Mouse (Mus musculus) liver, postnatal 0 days (tissue): ENCODE measurements around the gene Gm10974. TPM values are rescaled to one million over a fixed set of nuclear protein-coding genes. Genes with fewer than 3 reads are reported as not detected.

Experiments used
- ATAC-seq: fragments of 200-750 bp; cut with Nextera tagmentation; 2 replicates; pipeline ENCODE4 v1.8.0; 2017; ENCODE audit warnings: mild to moderate bottlenecking, moderate library complexity
- DNase-seq: peaks from one replicate; pipeline ENCODE4 v3.0.0-alpha.2; 2016
- H3K27ac ChIP-seq: fragments of 300-500 bp; sonication (generic); 2 replicates; pipeline ENCODE4 v1.5.1; 2014; ENCODE audit warnings: antibody characterized with exemption, moderate library complexity, mild to moderate bottlenecking, low read depth
- H3K27me3 ChIP-seq: fragments of 300-500 bp; sonication (generic); 2 replicates; pipeline ENCODE4 v1.6.1; 2014; ENCODE audit warnings: low read length, control low read depth, mixed read lengths; ENCODE audit not compliant: insufficient read depth
- H3K36me3 ChIP-seq: fragments of 300-500 bp; sonication (generic); replicated peaks from 2 replicates; pipeline ENCODE4 v1.6.1; 2014; ENCODE audit warnings: mild to moderate bottlenecking, control low read depth, low read length, moderate library complexity, mixed read lengths; ENCODE audit not compliant: insufficient read depth
- H3K4me1 ChIP-seq: fragments of 300-500 bp; sonication (generic); 2 replicates; pipeline ENCODE4 v1.6.1; 2014; ENCODE audit warnings: antibody characterized with exemption, mild to moderate bottlenecking, control low read depth; ENCODE audit not compliant: insufficient read depth
- H3K4me2 ChIP-seq: fragments of 300-500 bp; sonication (generic); 2 replicates; pipeline ENCODE4 v1.6.1; 2014; ENCODE audit warnings: low read depth, mild to moderate bottlenecking, low read length, moderate library complexity, mixed read lengths
- H3K4me3 ChIP-seq: fragments of 300-500 bp; sonication (generic); 2 replicates; pipeline ENCODE4 v1.5.1; 2014; ENCODE audit warnings: low read depth, low read length
- H3K9ac ChIP-seq: fragments of 300-500 bp; sonication (generic); replicated peaks from 2 replicates; pipeline ENCODE4 v1.6.1; 2014; ENCODE audit warnings: mild to moderate bottlenecking, moderate library complexity
- H3K9me3 ChIP-seq: fragments of 300-500 bp; sonication (generic); 2 replicates; pipeline ENCODE4 v1.6.1; 2016; ENCODE audit warnings: mild to moderate bottlenecking, control low read depth, low read length, mixed read lengths
- CTCF ChIP-seq: sonication (generic); IDR thresholded peaks from 2 replicates; pipeline ENCODE4 v1.5.1; 2016; ENCODE audit warnings: antibody characterized with exemption, low read depth
- EP300 ChIP-seq: IDR thresholded peaks from 2 replicates; pipeline ENCODE4 v1.6.1; 2016; ENCODE audit warnings: antibody characterized with exemption, low read depth, mild to moderate bottlenecking
- WGBS: fragments of 180-500 bp; shearing (Covaris S2); extraction: QIAGEN DNeasy Blood & Tissue Kit; methylation state at CpG from one replicate; pipeline ENCODE4 v1.1.7; 2014; ENCODE audit not compliant: insufficient replicate concordance; 5-methylcytosine and 5-hydroxymethylcytosine counted together
- polyA plus RNA-seq: library from polyadenylated mRNA; unstranded; fragments of >200 nt; fragmentation: Nextera tagmentation; extraction: Ambion mirVana; gene quantifications from 2 replicates; pipeline ENCODE4 v1.2.1, GENCODE M21; 2015

Gene Gm10974
- polyA plus RNA-seq, 1 experiment from 2014 or later = not detected

DNA sequence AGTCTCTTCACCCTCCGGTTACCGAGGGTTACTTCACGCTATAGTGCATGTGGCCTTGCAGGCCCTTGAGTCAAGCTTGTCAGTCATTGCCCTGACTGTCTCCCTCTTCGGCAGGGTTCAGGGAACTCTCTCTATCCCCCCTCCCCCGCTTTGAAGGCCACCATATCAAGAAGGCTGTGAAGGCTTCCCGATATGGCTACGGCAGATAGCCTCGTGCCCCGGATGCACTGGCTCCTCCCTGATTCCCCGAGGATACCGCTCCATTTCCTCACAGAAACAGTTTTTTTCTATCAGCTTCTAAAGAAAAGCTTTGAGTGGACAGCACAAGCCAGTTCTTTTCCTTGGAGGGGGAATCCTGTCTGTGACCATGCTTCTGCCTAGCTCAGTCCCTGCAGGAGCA is 39.8 kb downstream of the Gm10974 start:
- no peak overlapping the region for H3K4me3 ChIP-seq
- H3K36me3 ChIP-seq = no peaks in the 10 kb centered on the region
- DNase-seq (no peak), ATAC-seq (no peak)
- 48% methylated on average over 11 of the region's 11 CpGs for WGBS
- no peak overlapping the region for H3K27ac ChIP-seq
- H3K4me2 ChIP-seq = no peak overlapping the region
- no peaks in the 10 kb centered on the region for H3K4me1 ChIP-seq
- H3K27me3 ChIP-seq = no peaks in the 10 kb centered on the region
- TF ChIP-seq CTCF (no peak), EP300 (no peak)
- no peak overlapping the region for H3K9ac ChIP-seq
- no peaks in the 10 kb centered on the region for H3K9me3 ChIP-seq

DNA sequence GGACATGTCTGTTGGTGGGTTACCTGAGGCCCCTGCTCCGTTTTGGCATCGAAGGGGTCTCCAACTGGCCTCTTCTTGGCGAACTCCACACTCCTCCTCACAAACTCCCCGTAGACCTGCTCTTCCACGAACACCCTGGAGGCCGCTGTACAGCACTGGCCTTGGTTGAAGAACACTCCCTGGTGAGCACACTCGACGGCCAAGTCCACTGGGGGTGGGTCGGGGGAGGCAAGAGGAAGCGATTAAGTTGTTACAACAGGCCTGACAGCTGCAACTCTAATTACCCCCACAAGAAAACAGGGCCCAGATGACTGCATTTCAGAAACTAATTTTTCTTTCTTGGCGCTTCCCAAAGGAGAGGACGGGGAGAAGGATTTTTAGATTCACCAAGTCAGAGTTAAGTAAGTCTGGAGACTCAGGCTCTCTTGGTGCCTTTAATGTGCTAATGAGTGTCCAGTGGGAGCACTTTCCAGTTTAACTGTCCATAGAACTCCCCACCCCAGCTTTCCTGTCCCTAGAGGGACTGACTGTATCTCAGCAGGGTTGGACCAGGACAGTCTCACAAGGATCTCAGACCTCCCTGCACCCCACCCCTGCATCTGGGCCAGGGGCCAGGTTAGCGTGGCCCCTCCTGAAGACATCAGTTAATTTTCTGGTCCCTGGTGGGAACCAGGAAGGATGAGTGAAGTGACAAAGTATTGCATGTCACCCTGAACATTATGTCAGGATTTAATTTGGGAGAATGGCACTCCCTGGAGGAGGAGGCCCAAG is 40.4 kb downstream of the Gm10974 start:
- Histone ChIP-seq H3K36me3 (no peaks in the 10 kb centered on the region), H3K9me3 (no peaks in the 10 kb centered on the region), H3K9ac (no peak overlapping the region), H3K4me1 (no peaks in the 10 kb centered on the region), H3K27ac (no peak overlapping the region), H3K4me2 (no peak overlapping the region), H3K4me3 (no peak overlapping the region), H3K27me3 (no peaks in the 10 kb centered on the region)
- no peak for TF ChIP-seq CTCF
- TF ChIP-seq EP300 = no peak
- no peak for ATAC-seq
- 59% methylated on average over 13 of the region's 13 CpGs for WGBS
- no peak for DNase-seq

GRCm38 (mm10) chr7:66406971-66407370 is 41.3 kb downstream of the Gm10974 start:
- Histone ChIP-seq H3K27me3 (no peaks in the 10 kb centered on the region), H3K36me3 (no peaks in the 10 kb centered on the region), H3K4me3 (no peak overlapping the region), H3K9ac (no peak overlapping the region), H3K4me2 (no peak overlapping the region), H3K9me3 (no peaks in the 10 kb centered on the region), H3K27ac (no peak overlapping the region), H3K4me1 (no peaks in the 10 kb centered on the region)
- no peak for DNase-seq
- TF ChIP-seq EP300 (no peak), CTCF (no peak)
- ATAC-seq = no peak
- WGBS = 59% methylated on average over 8 of the region's 8 CpGs

- Histone ChIP-seq H3K27me3 (no peaks in the 10 kb centered on the region), H3K9ac (no peak overlapping the region), H3K4me1 (no peaks in the 10 kb centered on the region), H3K36me3 (no peaks in the 10 kb centered on the region), H3K9me3 (no peaks in the 10 kb centered on the region), H3K4me2 (no peak overlapping the region), H3K27ac (no peak overlapping the region), H3K4me3 (no peak overlapping the region)
- DNase-seq (peak; percentile 34), ATAC-seq (peak; percentile 45; the same call in 1 of the 2 replicates)
- WGBS = 68% methylated on average over 6 of the region's 6 CpGs
- TF ChIP-seq CTCF = peak; percentile 79
- TF ChIP-seq EP300 = no peak
These were observed 43.7 kb downstream of the Gm10974 start for GRCm38 (mm10) chr7:66409433-66409832.

DNA sequence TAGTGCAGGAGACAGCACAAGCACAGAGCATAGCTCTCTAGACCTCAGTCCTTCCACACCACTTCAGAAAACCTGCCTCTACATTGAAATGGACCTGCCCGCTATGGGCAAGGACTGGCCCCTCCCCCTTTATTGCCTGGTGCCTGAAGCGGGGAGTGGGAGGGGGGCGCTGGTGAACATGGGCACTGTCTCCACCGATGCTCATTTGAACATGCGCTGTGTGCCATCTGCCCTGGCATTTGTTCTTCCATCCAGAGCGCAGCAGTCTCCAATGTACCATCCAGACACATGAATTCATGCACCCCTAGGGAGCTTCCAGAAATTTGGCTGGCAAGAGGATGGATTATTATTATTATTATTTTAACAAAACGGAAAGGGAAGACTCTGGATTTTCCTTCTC is 47.4 kb downstream of the Gm10974 start:
- ATAC-seq = no peak
- no peak for DNase-seq
- no peak for TF ChIP-seq CTCF
- no peak for TF ChIP-seq EP300
- Histone ChIP-seq H3K4me2 (no peak overlapping the region), H3K36me3 (no peaks in the 10 kb centered on the region), H3K27me3 (no peaks in the 10 kb centered on the region), H3K9me3 (no peaks in the 10 kb centered on the region), H3K27ac (no peak overlapping the region), H3K9ac (no peak overlapping the region), H3K4me3 (no peak overlapping the region), H3K4me1 (no peaks in the 10 kb centered on the region)
- WGBS = 82% methylated on average over 7 of the region's 7 CpGs

DNA sequence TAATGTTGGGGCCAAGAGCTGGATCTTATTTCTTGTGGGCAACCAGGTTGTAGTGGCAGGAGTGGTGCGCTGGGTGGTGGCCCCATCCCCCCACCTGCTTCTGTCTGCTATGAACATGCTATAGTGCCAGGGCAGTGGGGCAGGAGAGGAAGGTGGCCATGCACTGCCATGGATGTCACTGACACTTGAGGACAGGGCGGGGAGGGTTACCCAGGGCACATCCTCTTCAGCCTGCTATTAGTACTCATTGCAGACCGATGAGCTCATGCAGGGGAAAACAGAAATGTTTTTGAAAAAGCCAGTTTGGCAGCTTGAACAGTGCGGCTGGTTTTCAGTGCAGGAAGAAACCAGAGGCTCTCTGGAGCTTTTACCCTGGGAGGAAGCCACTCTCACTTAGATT is 51.1 kb downstream of the Gm10974 start:
- no peak overlapping the region for H3K9ac ChIP-seq
- H3K9me3 ChIP-seq = no peaks in the 10 kb centered on the region
- TF ChIP-seq EP300 = no peak
- no peak overlapping the region for H3K4me3 ChIP-seq
- no peaks in the 10 kb centered on the region for H3K27me3 ChIP-seq
- no peak for DNase-seq
- no peaks in the 10 kb centered on the region for H3K36me3 ChIP-seq
- H3K4me1 ChIP-seq = no peaks in the 10 kb centered on the region
- 73% methylated on average over 4 of the region's 4 CpGs for WGBS
- ATAC-seq = no peak
- H3K27ac ChIP-seq = no peak overlapping the region
- no peak overlapping the region for H3K4me2 ChIP-seq

GRCm38 (mm10) chr7:66418981-66419380 is 53.3 kb downstream of the Gm10974 start:
- no peak for ATAC-seq
- no peak for TF ChIP-seq EP300
- no peak for TF ChIP-seq CTCF
- Histone ChIP-seq H3K4me1 (no peaks in the 10 kb centered on the region), H3K27me3 (no peaks in the 10 kb centered on the region), H3K9me3 (no peaks in the 10 kb centered on the region), H3K36me3 (no peaks in the 10 kb centered on the region), H3K4me3 (no peak overlapping the region), H3K27ac (no peak overlapping the region), H3K4me2 (no peak overlapping the region), H3K9ac (no peak overlapping the region)
- 52% methylated on average over 12 of the region's 12 CpGs for WGBS
- no peak for DNase-seq
